Mouse (Mus musculus): ENCODE measurements around the gene Etv6. TPM values are rescaled to one million over a fixed set of nuclear protein-coding genes. Genes with fewer than 3 reads are reported as not detected.

Gene Etv6
- polyA plus RNA-seq, 1 experiment from 2014 or later, result 23.5 TPM

DNA sequence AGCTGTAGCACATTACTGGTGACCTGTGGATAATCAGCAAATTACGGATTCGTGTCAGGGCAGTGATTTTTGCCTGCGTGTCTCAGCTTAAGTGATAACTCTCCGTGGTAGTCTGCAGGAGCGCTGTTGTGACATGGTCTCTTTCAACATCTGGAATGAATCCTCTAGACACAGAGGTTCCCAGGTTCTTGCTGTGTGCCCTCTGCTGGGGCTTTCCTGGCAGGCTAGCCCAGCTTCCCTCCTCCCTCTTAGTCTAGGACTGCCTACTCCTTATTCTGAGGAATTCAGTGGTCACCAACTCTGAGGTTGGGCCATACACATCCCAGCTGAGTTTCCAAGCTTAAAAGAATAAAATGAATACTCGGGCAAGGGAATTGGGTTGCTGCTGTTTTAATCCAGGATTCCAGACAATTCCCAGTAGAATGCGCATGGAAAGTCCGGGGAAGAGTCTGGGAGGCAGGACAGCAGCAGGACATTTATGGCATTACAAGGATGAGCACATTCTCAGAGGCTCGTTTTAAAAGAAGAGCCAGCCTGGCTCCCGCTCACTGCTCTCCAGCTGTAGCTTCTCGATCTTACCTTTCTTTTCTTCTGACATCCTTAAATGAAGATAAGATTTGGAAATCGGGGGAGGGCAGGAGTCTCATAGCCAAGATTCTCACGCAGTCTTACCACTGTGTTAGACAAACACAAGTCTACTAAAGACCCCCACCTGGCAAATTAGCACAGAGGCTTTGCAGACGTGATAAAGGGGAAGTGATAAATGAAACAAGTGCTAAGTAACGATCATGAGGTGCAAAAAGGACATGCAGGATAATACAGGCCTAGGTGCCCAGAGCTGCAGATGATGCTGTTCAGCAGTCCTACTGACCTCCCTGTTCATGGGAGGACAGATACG, 105.5 kb downstream of the Etv6 start:
- TF ChIP-seq CTCF (IDR thresholded peaks at IDR 0.05), result no peak
- in situ Hi-C loops (cut with MboI; ENCODE audit: low pct_unique_long_range_greater_than_20kb), result no loop called here
- no peaks in the 10 kb centered on the region for H3K27me3 ChIP-seq
- POLR2A ChIA-PET, result no interaction called here
- ATAC-seq, result no peak
- no peak for DNase-seq (ENCODE audit: low read depth, low spot score)
- CTCF ChIA-PET, result interaction anchor here (1.0 kb wide), 1 partner anchor 9 kb away, joined by 4 read pairs; no protein-coding TSS in a partner anchor

DNA sequence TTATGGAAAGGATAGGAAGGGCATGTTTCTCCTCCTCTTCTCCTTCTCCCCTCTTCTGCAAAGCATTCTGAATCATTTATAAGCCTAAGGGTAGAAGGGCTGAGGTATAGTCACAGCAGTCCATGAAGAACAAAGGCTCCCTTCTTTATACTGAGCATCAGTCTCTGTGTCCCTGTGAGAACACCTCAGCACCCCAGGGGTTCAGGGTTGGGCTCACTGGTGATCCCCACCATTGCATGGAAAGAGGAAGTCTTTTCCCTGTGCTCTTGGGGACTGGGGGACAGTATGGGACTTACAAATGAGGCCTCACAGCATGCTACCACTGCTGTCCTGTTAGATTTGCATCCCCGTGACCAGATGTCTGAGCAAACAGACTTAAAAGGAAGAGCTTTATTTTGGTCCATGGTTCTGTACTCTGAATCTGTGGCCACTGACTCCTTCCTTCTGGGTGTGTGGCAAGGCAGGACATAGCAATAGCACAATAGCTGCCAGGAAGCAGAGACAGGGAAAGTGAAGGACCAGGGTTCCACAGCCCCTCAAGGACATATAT, 106.2 kb downstream of the Etv6 start:
- CTCF ChIA-PET, result no interaction called here
- TF ChIP-seq CTCF (IDR thresholded peaks at IDR 0.05), result no peak
- POLR2A ChIA-PET, result no interaction called here
- DNase-seq (ENCODE audit: low read depth, low spot score) (no peak), ATAC-seq (no peak)
- no peaks in the 10 kb centered on the region for H3K27me3 ChIP-seq
- in situ Hi-C loops (cut with MboI; ENCODE audit: low pct_unique_long_range_greater_than_20kb), result no loop called here

GRCm38 (mm10) chr6:134142700-134143099, 107.2 kb downstream of the Etv6 start:
- ChIA-PET CTCF (interaction anchor here (0.9 to 1.0 kb wide), 2 partner anchors 8 to 9 kb away, joined by 3 read pairs; no protein-coding TSS in a partner anchor), POLR2A (no interaction called here)
- no peaks in the 10 kb centered on the region for H3K27me3 ChIP-seq
- ATAC-seq, result no peak
- no peak for TF ChIP-seq CTCF (IDR thresholded peaks at IDR 0.05)
- in situ Hi-C loops (cut with MboI; ENCODE audit: low pct_unique_long_range_greater_than_20kb), result no loop called here
- DNase-seq (ENCODE audit: low read depth, low spot score), result no peak

DNA sequence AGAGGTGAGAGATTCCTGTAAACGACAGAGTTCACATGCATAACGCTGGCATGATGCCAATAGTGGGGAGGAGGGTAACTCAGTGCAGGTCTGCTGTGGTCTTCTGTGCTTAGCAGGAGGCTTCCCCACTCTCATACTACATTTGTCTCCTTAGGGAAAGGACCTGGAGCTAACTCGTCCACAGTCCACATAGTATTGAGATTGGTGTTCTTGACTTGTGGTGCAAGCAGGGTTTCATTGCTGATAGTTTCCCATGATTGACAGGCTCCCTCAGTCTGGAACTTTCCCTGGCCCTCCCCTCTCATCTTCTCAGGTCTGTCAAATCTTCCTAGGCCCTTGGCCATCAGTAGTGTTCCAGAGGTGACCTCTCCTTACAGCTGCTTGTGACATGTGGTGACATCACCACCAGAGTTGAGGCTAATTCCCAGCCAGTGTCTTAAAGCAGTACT, 108.2 kb downstream of the Etv6 start:
- in situ Hi-C loops (cut with MboI; ENCODE audit: low pct_unique_long_range_greater_than_20kb), result no loop called here
- ChIA-PET CTCF (interaction anchor here (0.7 to 1.3 kb wide), 3 partner anchors 9 to 191 kb away, joined by 3 read pairs; no protein-coding TSS in a partner anchor), POLR2A (no interaction called here)
- no peaks in the 10 kb centered on the region for H3K27me3 ChIP-seq
- ATAC-seq (no peak), DNase-seq (ENCODE audit: low read depth, low spot score) (peak; percentile 19)
- TF ChIP-seq CTCF (IDR thresholded peaks at IDR 0.05), result no peak

DNA sequence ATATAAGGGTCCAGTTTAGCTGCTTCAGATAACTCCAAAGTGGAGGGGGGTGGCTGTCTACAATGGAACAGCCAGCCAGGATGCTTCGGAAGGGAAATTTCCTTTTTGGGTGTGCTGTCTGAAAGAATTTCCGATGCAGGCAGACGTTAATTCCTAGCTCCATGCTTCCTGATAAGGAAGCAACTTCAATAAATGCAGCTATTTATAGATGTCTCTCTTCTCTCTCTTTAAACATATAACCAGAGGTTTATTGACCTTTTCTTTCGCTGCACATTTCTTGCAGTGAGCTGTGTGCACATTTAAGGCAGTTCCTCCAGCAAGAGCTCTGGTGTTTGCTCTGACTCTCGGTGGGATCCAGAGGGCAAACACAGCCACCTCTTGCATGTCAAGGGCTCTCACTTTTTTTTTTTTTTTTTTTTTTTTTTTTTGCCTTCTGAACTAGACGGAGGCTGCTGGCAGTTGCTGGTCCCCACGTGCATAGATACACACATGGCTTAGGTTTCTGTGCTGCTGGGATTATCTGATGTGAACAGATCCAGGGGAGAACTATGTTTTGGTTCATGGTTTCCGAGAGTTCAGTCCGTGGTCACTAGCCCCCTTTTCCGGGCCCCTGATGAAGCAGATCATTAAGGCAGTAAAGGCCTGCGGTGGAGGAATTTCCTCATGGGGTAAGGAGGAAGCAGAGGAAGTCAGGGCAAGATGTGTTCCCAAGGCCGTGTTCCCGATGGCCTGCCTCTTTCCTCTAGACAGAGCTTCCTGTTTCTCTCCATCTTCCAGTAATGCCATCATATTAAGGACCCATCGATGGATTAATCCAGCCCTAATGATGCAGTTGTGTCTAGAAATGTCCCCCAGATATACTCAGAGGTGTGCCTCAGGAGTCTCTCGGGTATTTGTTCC, 109.0 kb downstream of the Etv6 start:
- TF ChIP-seq CTCF (IDR thresholded peaks at IDR 0.05), result no peak
- in situ Hi-C loops (cut with MboI; ENCODE audit: low pct_unique_long_range_greater_than_20kb), result no loop called here
- DNase-seq (ENCODE audit: low read depth, low spot score), result no peak
- no peaks in the 10 kb centered on the region for H3K27me3 ChIP-seq
- no peak for ATAC-seq
- POLR2A ChIA-PET, result no interaction called here
- CTCF ChIA-PET, result interaction anchor here (0.7 to 1.3 kb wide), 2 partner anchors 55 to 192 kb away, joined by 3 read pairs; no protein-coding TSS in a partner anchor

- ChIA-PET POLR2A (interaction anchor here (0.6 kb wide), 1 partner anchor 61 kb away, joined by 3 read pairs; no protein-coding TSS in a partner anchor), CTCF (interaction anchor here (0.6 to 1.4 kb wide), 2 partner anchors 9 to 13 kb away, joined by 3 read pairs; no protein-coding TSS in a partner anchor)
- in situ Hi-C loops (cut with MboI; ENCODE audit: low pct_unique_long_range_greater_than_20kb), result no loop called here
- no peak for TF ChIP-seq CTCF (IDR thresholded peaks at IDR 0.05)
- no peaks in the 10 kb centered on the region for H3K27me3 ChIP-seq
- DNase-seq (ENCODE audit: low read depth, low spot score) (no peak), ATAC-seq (no peak)
These were observed 112.3 kb downstream of the Etv6 start for GRCm38 (mm10) chr6:134147596-134148442.

- POLR2A ChIA-PET, result interaction anchor here (0.6 kb wide), 1 partner anchor 61 kb away, joined by 3 read pairs; no protein-coding TSS in a partner anchor
- ATAC-seq, result no peak
- no peak for TF ChIP-seq CTCF (IDR thresholded peaks at IDR 0.05)
- in situ Hi-C loops (cut with MboI; ENCODE audit: low pct_unique_long_range_greater_than_20kb), result no loop called here
- DNase-seq (ENCODE audit: low read depth, low spot score), result no peak
- no peaks in the 10 kb centered on the region for H3K27me3 ChIP-seq
- CTCF ChIA-PET, result no interaction called here
These were observed 113.0 kb downstream of the Etv6 start for GRCm38 (mm10) chr6:134148443-134148942.

DNA sequence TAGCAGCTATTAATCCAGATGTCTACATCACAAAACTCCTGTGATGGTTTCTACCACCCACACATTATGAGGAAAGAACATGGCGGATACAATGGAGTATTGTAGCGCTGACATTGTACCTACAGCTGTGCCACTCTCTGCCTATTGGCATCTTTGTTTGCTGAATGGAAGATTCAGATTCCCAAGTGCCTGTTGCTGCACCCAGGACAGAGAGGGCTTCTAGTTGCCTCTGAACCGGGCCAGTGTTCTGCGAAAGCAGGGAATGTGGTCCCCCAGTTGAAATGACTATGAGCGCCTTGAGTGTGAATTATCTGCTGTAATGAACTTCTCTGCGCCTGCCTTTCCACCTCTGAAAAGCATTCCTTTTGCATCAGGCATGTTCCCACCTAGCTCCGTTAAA, 114.1 kb downstream of the Etv6 start:
- POLR2A ChIA-PET, result interaction anchor here (0.5 kb wide), 1 partner anchor 249 kb away, joined by 3 read pairs; no protein-coding TSS in a partner anchor
- in situ Hi-C loops (cut with MboI; ENCODE audit: low pct_unique_long_range_greater_than_20kb), result no loop called here

GRCm38 (mm10) chr6:134151022-134151680, 115.7 kb downstream of the Etv6 start:
- TF ChIP-seq CTCF (IDR thresholded peaks at IDR 0.05), result no peak
- ATAC-seq, result no peak
- ChIA-PET CTCF (interaction anchor here (0.6 to 0.9 kb wide), 4 partner anchors 8 to 29 kb away, joined by 3 read pairs; no protein-coding TSS in a partner anchor), POLR2A (no interaction called here)
- in situ Hi-C loops (cut with MboI; ENCODE audit: low pct_unique_long_range_greater_than_20kb), result no loop called here
- no peaks in the 10 kb centered on the region for H3K27me3 ChIP-seq
- no peak for DNase-seq (ENCODE audit: low read depth, low spot score)

More for the DNA sequence above, 114.1 kb downstream of the Etv6 start:
- no peaks in the 10 kb centered on the region for H3K27me3 ChIP-seq
- CTCF ChIA-PET, result interaction anchor here (1.1 kb wide), 1 partner anchor 9 kb away, joined by 4 read pairs; no protein-coding TSS in a partner anchor
- no peak for TF ChIP-seq CTCF (IDR thresholded peaks at IDR 0.05)
- ATAC-seq (no peak), DNase-seq (ENCODE audit: low read depth, low spot score) (no peak)

All from Patski (cell line).